15 mouse cellular contexts compared by ENCODE assay signal in genomic region chr14:27271371-27272071, GRCm38 (mm10).
A peak's percentile ranks its signal among the peaks of the same experiment; 100 is the strongest.
DNase-seq lines count a peak whose midpoint lies in the region; ATAC-seq lines count a peak whose summit lies in the region.
"Had no signal": no experiment of that assay in that cellular context is flagged by ENCODE, and none has a peak within 500 bp of the region (broad histone marks: within the 10 kb centered on the region; RNA-seq: fewer than 3 reads in every experiment).

No protein-coding gene starts in this region.

- no peaks in the 10 kb centered on the region for H3K27me3 ChIP-seq in embryonic facial prominence, embryonic 14.5 days (replicated peaks; ENCODE audit: control insufficient read depth, insufficient read depth, low read length)
- H3K27me3 ChIP-seq in embryonic facial prominence, embryonic 10.5 days (replicated peaks; ENCODE audit: low read depth, poor library complexity, severe bottlenecking), result no peaks in the 10 kb centered on the region
- no peaks in the 10 kb centered on the region for H3K27me3 ChIP-seq in hindbrain, embryonic 12.5 days
- no peaks in the 10 kb centered on the region for H3K27me3 ChIP-seq in midbrain, embryonic 15.5 days (replicated peaks)
- H3K27me3 ChIP-seq: embryonic facial prominence, embryonic 15.5 days; liver, embryonic 15.5 days had no signal

- no peak overlapping the region for H3K4me3 ChIP-seq in embryonic facial prominence, embryonic 14.5 days (ENCODE audit: low read depth, low read length)
- no peak overlapping the region for H3K4me3 ChIP-seq in embryonic facial prominence, embryonic 10.5 days
- no peak overlapping the region for H3K4me3 ChIP-seq in hindbrain, embryonic 12.5 days
- no peak overlapping the region for H3K4me3 ChIP-seq in midbrain, embryonic 15.5 days
- H3K4me3 ChIP-seq: embryonic facial prominence, embryonic 15.5 days; heart, adult 2 months; liver, embryonic 15.5 days had no signal

- 0 out of 2 replicates have a peak overlapping the region, but pooled peaks have one; percentile 30 for H3K9ac ChIP-seq in embryonic facial prominence, embryonic 14.5 days (ENCODE audit: low read depth, low read length)
- H3K9ac ChIP-seq in hindbrain, embryonic 12.5 days, result no peak overlapping the region
- no peak overlapping the region for H3K9ac ChIP-seq in midbrain, embryonic 15.5 days
- H3K9ac ChIP-seq: embryonic facial prominence, embryonic 15.5 days; liver, embryonic 15.5 days had no signal

- H3K4me2 ChIP-seq in embryonic facial prominence, embryonic 14.5 days (ENCODE audit: low read depth, low read length), result no peak overlapping the region
- no peak overlapping the region for H3K4me2 ChIP-seq in hindbrain, embryonic 12.5 days (replicated peaks)
- H3K4me2 ChIP-seq in midbrain, embryonic 15.5 days, result no peak overlapping the region
- H3K4me2 ChIP-seq: embryonic facial prominence, embryonic 15.5 days; liver, embryonic 15.5 days had no signal

- 59% methylated on average over 10 of the region's 10 CpGs for WGBS in embryonic facial prominence, embryonic 14.5 days
- WGBS in embryonic facial prominence, embryonic 10.5 days, result 70% methylated on average over 10 of the region's 10 CpGs
- 68% methylated on average over 10 of the region's 10 CpGs for WGBS in hindbrain, embryonic 12.5 days
- 51% methylated on average over 10 of the region's 10 CpGs for WGBS in midbrain, embryonic 15.5 days

- no peaks in the 10 kb centered on the region for H3K9me3 ChIP-seq in embryonic facial prominence, embryonic 14.5 days (ENCODE audit: control insufficient read depth, low read length)
- no peaks in the 10 kb centered on the region for H3K9me3 ChIP-seq in embryonic facial prominence, embryonic 10.5 days
- no peaks in the 10 kb centered on the region for H3K9me3 ChIP-seq in hindbrain, embryonic 12.5 days (replicated peaks)
- no peaks in the 10 kb centered on the region for H3K9me3 ChIP-seq in midbrain, embryonic 15.5 days
- H3K9me3 ChIP-seq: embryonic facial prominence, embryonic 15.5 days; liver, embryonic 15.5 days had no signal

- no peaks in the 10 kb centered on the region for H3K36me3 ChIP-seq in embryonic facial prominence, embryonic 14.5 days (ENCODE audit: control insufficient read depth, insufficient read depth, low read length)
- H3K36me3 ChIP-seq in embryonic facial prominence, embryonic 10.5 days (replicated peaks), result no peaks in the 10 kb centered on the region
- H3K36me3 ChIP-seq in hindbrain, embryonic 12.5 days, result no peaks in the 10 kb centered on the region
- no peaks in the 10 kb centered on the region for H3K36me3 ChIP-seq in midbrain, embryonic 15.5 days (replicated peaks)
- H3K36me3 ChIP-seq: embryonic facial prominence, embryonic 15.5 days; liver, embryonic 15.5 days had no signal

- no peaks in the 10 kb centered on the region for H3K4me1 ChIP-seq in embryonic facial prominence, embryonic 14.5 days (ENCODE audit: control insufficient read depth, insufficient read depth, low read length)
- H3K4me1 ChIP-seq in embryonic facial prominence, embryonic 10.5 days, result peaks cover 14% of the 10 kb centered on the region
- peaks cover 17% of the 10 kb centered on the region for H3K4me1 ChIP-seq in hindbrain, embryonic 12.5 days
- peaks cover 17% of the 10 kb centered on the region for H3K4me1 ChIP-seq in midbrain, embryonic 15.5 days
- H3K4me1 ChIP-seq: liver, embryonic 15.5 days had no signal

- no peak for ATAC-seq in embryonic facial prominence, embryonic 14.5 days (ENCODE audit: low read depth)
- ATAC-seq in hindbrain, embryonic 12.5 days (ENCODE audit: low FRiP score), result no peak
- ATAC-seq in midbrain, embryonic 15.5 days (replicated peaks), result 0 out of 2 replicates have a peak, but pooled peaks have one; percentile 20

- no peak for DNase-seq in embryonic facial prominence, embryonic 14.5 days (ENCODE audit: low spot score)
- no peak for DNase-seq in embryonic facial prominence, embryonic 10.5 days (ENCODE audit: low spot score)
- peak; percentile 13 for DNase-seq in lung, postnatal 10 days
- no peak for DNase-seq in lung, postnatal 4 days
- no peak for DNase-seq in right cerebral cortex, postnatal 4 days
- no peak for DNase-seq in kidney, adult 8-10 months
- DNase-seq: adrenal gland, postnatal 10 days; B cell, adult 2 months; heart, adult 2 months; right cerebral cortex, adult 18-20 months had no signal

- no peak overlapping the region for H3K27ac ChIP-seq in embryonic facial prominence, embryonic 14.5 days (replicated peaks; ENCODE audit: low read depth, low read length)
- H3K27ac ChIP-seq in embryonic facial prominence, embryonic 10.5 days (replicated peaks), result no peak overlapping the region
- peak overlapping the region; percentile 64; the same call in 1 of the 2 replicates for H3K27ac ChIP-seq in hindbrain, embryonic 12.5 days
- 0 out of 2 replicates have a peak overlapping the region, but pooled peaks have one; percentile 31 for H3K27ac ChIP-seq in midbrain, embryonic 15.5 days
- H3K27ac ChIP-seq: embryonic facial prominence, embryonic 15.5 days; heart, adult 2 months; kidney, postnatal 0 days; liver, embryonic 15.5 days had no signal

Comparison
In these comparisons a context has a peak if more than half of its experiments do, and no peak if none do; other contexts are left out.
1. H3K27ac ChIP-seq: peak in hindbrain, embryonic 12.5 days (single experiment) and midbrain, embryonic 15.5 days (single experiment); none in embryonic facial prominence, embryonic 14.5 days (single experiment) and embryonic facial prominence, embryonic 10.5 days (single experiment).